Mouse (Mus musculus) telencephalon, adult 2 months (tissue): ENCODE results near the gene Hjurp.

Source experiments
- DNase-seq: peaks from one replicate; pipeline ENCODE4 v3.0.0-alpha.2; 2011; ENCODE audit warnings: low read depth, low spot score

The Hjurp gene

GRCm38 (mm10) chr1:88280006-88280690, 2.7 kb upstream of the Hjurp start:
- no peak for DNase-seq

GRCm38 (mm10) chr1:88279111-88280005, 1.9 kb upstream of the Hjurp start:
- no peak for DNase-seq

- DNase-seq = no peak
Observed at GRCm38 (mm10) chr1:88277818-88278511, 532 bp upstream of the Hjurp start.

GRCm38 (mm10) chr1:88276524-88277097, 822 bp downstream of the Hjurp start:
- DNase-seq = no peak

GRCm38 (mm10) chr1:88275698-88276523, 1.5 kb downstream of the Hjurp start:
- no peak for DNase-seq

- DNase-seq = no peak
Observed at GRCm38 (mm10) chr1:88275078-88275680, 2.3 kb downstream of the Hjurp start.

GRCm38 (mm10) chr1:88274371-88275077, 2.9 kb downstream of the Hjurp start:
- DNase-seq = no peak

- DNase-seq = no peak
Observed at GRCm38 (mm10) chr1:88273832-88274231, 3.6 kb downstream of the Hjurp start.

- no peak for DNase-seq
Observed at GRCm38 (mm10) chr1:88273326-88273725, 4.1 kb downstream of the Hjurp start.

GRCm38 (mm10) chr1:88272851-88273250, 4.6 kb downstream of the Hjurp start:
- DNase-seq = no peak

- no peak for DNase-seq
Observed at GRCm38 (mm10) chr1:88269539-88270309, 7.7 kb downstream of the Hjurp start.

GRCm38 (mm10) chr1:88268070-88268469, 9.4 kb downstream of the Hjurp start:
- DNase-seq = no peak

GRCm38 (mm10) chr1:88267489-88267888, 9.9 kb downstream of the Hjurp start:
- DNase-seq = no peak

GRCm38 (mm10) chr1:88266123-88266522, 11.3 kb downstream of the Hjurp start:
- no peak for DNase-seq

GRCm38 (mm10) chr1:88264869-88265240, 12.6 kb downstream of the Hjurp start:
- DNase-seq = no peak

- no peak for DNase-seq
Observed at GRCm38 (mm10) chr1:88264237-88264868, 13.1 kb downstream of the Hjurp start.

- no peak for DNase-seq
Observed at GRCm38 (mm10) chr1:88263778-88264177, 13.7 kb downstream of the Hjurp start.

GRCm38 (mm10) chr1:88262961-88263360, 14.5 kb downstream of the Hjurp start:
- no peak for DNase-seq

- peak; percentile 26 for DNase-seq
Observed at GRCm38 (mm10) chr1:88262255-88262654, 15.2 kb downstream of the Hjurp start.
